Mouse (Mus musculus): ENCODE measurements around the gene Glb1. TPM values are rescaled to one million over a fixed set of nuclear protein-coding genes. Genes with fewer than 3 reads are reported as not detected.

Glb1 gene
- total RNA-seq, 1 experiment from 2014 or later = 29.5 TPM

DNA sequence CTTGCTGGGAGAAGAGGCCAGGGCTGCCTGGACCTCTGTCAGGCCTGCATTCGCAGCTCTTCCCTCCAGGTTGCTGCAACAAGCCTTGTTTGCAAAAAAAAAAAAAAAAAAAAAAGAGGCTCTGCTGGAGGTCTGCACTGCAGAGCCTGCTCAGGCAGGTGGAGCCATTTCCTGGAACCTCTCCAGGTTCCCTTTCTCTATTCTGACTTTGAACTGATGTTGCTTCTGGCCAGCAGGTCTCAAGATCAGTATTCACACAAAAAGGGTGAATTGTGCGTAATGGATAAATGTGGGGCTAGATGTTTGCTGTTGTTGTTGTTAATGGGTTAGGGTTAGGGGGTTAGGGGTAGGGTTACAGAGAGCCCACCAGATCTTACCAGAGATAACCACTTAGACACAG lies 34.8 kb downstream of the Glb1 start:
- ATAC-seq (replicated peaks; ENCODE audit: low read depth, poor library complexity, severe bottlenecking) = no peak

DNA sequence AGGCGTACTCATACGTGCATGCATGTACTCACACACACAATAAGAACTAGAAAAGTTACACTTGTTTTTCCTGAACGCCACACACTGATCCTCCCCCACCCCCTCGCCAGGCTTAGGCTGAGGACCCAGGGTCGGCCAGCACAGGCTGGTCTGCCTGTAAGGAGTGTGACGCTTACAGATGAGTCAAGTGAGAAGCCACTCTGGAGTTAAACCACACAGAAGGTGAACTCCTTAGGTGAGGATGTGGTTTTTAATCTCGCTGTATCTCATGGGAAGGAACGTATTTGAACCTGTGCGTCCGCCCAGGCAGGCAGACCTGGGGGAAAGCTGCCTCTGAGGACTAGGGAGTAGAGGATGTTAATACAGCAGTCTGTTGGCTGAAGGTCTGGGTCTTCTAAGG lies 39.7 kb downstream of the Glb1 start:
- ATAC-seq (replicated peaks; ENCODE audit: low read depth, poor library complexity, severe bottlenecking) = no peak

DNA sequence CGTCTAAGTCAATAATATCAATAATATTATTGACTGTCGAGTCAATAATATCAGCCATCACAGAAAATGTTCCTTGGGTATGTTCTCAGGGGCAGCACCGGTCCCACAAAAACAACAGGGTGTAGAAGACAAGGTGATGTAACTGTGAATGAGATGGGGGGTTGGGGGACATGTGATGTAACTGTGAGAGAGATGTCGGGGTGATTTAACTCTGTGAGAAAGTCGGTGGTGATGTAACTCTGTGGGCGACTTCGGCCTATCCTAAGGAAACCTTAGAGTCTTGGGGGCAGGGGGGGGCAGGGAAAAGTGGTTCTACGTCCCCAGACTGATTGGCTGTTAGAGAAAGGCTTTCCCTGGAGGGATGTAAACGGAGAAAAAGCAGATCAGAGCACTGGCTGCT lies 41.3 kb downstream of the Glb1 start:
- no peak for ATAC-seq (replicated peaks; ENCODE audit: low read depth, poor library complexity, severe bottlenecking)

DNA sequence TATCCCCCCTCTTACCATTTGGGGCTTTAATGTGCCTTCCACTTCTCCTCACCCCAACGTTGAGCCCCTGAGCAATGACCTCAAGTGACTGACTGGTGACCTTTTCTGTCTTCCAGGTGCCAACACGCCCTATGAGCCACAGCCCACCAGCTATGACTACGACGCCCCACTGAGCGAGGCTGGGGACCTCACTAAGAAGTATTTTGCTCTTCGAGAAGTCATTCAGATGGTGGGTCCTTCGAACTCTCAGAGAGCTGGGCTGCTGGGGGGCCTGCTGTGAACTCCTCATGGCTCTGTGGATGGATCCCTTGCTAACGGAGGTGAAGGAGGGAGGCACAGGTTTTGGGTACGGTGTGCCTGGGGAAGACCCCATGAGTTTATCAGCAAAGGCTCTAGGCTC lies 42.0 kb downstream of the Glb1 start:
- ATAC-seq (replicated peaks; ENCODE audit: low read depth, poor library complexity, severe bottlenecking) = no peak

DNA sequence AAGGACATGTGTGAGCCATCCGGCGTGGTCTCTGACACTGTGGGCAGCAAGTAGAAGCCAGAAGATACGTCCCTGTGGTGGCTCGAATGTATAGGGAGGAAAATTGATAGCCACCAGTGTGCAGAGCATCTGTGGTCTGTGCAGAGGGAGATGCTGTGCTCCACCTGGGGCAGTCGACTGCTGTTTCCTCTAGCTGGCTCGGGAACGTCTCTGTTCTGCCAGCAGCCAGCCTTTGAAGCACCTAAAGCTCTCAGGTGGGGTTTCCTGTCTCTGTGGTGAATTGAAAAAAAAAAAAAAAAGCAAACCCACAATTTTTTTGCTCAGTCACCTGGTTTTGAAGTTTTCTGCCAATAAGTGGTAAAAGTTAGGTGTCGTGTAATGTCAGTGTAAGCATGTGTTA lies 42.5 kb downstream of the Glb1 start:
- no peak for ATAC-seq (replicated peaks; ENCODE audit: low read depth, poor library complexity, severe bottlenecking)

DNA sequence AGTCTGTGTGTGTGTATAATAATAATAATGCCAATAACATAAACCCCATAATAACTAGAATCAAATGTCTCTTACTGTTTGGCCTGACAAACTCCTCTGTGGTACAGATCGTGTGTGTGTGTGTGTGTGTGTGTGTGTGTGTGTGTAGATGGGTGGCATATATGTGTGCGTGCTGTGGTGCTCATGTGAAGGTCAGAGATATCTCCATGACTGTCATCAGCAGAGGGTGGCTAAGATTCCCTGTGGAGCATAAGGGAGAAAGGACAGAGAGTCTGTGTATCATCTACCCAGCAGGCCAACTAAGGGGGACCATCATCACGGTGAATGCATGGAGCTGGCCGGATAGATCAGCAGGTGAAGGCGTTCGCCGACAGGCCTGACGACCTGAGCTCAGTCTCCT lies 46.0 kb downstream of the Glb1 start:
- ATAC-seq (replicated peaks; ENCODE audit: low read depth, poor library complexity, severe bottlenecking) = no peak

DNA sequence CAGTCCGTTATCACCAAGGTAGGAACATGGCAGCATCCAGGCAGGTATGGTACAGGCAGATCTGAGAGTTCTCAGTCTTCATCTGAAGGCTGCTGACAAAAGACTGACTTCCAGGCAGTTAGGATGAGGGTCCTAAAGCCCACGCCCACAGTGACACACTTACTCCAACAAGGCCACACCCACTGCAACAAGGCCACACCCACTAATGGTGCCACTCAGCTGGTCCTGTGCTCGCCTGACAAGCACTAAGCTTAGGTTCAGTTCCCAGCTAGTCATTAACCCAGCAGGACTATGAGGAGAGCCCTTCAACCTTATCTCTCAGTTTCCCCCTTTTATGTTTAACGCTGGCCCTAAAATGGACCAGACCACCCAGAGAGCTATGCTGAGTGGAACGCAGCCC lies 47.8 kb downstream of the Glb1 start:
- no peak for ATAC-seq (replicated peaks; ENCODE audit: low read depth, poor library complexity, severe bottlenecking)

DNA sequence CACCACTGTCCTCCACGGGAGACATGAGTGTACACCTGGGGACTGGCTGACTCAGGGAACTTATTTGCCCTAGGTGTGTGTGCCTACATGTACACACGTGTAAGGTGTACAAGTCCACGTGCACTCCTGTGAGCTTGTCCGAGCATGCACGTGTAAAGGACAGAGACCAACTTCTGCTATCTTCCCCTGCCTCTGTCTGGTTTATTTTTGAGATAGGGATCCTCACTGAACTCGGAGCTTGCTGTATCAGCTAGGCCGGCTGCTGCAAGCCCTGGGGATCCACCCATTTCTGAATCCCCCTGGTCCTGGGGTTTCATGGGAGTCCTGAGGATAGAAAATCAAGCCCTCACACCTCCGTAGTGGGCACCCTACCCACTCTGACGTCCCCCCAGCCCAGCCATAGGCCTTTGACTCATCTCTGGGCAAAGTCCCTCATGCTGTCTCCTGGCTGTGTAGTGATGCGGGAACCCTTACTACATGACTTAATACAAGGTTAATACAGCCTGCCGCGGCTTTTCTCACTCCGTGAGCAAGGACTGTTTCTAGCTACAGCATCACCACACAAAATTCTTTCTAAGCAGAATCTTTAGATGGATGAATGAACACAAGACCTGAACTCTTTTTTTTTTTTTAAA lies 48.4 kb downstream of the Glb1 start:
- ATAC-seq (replicated peaks; ENCODE audit: low read depth, poor library complexity, severe bottlenecking) = no peak

DNA sequence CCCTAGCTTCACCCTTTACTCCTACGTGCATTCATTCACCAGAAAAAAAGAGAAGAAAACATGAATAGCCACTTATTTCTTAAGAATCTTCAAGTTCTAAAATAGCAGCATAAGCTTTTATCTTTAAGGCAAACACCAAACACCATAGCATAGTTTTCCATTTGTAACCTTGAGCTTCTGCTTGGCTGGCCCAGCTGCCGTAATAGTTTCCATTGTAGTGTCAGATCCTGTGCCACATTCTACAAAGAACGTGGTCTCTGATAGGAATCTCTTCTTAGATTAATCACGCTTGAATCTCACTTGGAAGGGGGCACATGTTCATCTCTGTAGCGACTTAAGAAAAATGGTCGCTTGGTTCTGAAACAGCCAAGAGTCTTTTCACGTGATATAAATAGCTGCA lies 50.7 kb downstream of the Glb1 start:
- no peak for ATAC-seq (replicated peaks; ENCODE audit: low read depth, poor library complexity, severe bottlenecking)

DNA sequence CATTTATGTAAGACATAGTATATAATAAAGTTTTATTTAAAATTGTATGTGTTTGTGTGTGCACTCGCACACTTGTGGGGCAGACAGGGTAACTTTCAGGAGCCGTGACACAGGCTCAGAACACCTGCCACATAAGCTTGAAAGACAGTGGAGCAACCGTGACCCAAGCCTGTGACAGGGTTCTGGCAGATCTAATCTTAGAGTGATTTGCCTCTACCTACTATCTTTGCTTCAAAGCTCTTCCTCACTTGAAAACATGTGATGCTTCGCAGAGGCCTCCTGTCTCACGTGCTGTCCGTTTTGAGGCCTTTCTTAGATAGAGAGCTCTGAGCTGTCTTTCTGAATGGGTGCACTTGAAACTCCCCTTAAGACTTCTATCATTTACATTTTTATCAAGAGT lies 51.5 kb downstream of the Glb1 start:
- ATAC-seq (replicated peaks; ENCODE audit: low read depth, poor library complexity, severe bottlenecking) = no peak

DNA sequence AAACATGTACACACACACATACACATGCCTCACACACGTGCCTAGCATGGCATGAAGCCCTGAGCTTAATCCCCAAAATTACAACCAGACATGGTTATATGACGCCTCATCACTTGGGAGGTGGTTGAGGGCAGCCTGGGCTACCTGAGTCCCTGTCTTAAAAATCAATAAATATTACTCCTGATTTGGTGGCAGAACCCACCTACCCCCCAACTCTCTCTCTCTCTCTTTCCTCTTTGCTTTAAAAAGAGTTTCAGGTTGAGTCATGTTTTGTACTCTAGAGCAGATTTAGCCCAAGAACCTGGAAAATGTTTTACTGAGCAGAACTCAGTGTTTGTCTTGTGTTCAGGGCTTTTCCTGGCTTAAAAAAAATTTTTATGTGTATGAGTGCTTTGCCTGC lies 54.5 kb downstream of the Glb1 start:
- no peak for ATAC-seq (replicated peaks; ENCODE audit: low read depth, poor library complexity, severe bottlenecking)

DNA sequence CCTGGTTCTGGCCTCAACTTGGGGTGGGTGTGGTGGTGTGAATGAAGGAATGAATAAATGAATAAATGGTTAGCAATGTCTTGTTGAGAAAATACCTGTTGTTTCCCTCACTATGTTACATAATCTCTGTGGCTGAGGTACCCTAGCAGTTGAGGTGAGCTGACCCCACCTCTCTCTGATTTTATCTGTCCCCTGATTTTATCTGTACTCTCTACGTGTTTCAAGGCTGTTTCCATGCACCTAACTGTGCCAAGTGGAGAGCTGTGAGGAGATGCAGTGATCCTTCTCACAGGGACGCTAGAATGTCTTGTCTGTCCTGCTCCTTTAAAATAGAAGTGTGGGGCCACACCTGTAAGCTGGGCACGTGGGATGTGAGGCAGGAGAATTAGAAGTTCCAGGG lies 57.6 kb downstream of the Glb1 start:
- ATAC-seq (replicated peaks; ENCODE audit: low read depth, poor library complexity, severe bottlenecking) = no peak

DNA sequence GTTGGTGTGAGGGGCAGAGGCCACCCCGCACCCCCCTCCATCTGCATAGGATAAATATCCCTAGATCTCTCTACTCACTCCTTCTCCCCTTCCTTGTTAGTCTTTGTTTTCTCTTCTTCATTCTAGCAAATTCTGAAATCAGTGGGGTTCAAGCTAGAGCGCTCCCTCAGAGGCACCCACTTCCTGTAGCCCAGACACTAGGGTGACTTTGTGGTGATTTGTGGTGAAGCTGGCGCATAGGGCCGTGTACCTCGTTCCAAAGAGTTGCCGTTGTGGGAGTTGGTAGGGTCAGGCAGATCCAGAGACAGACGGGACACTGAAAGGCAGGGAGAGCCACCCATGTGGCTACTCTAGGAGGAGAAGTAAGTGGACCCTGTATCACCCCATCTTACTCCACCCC lies 61.7 kb downstream of the Glb1 start:
- no peak for ATAC-seq (replicated peaks; ENCODE audit: low read depth, poor library complexity, severe bottlenecking)

DNA sequence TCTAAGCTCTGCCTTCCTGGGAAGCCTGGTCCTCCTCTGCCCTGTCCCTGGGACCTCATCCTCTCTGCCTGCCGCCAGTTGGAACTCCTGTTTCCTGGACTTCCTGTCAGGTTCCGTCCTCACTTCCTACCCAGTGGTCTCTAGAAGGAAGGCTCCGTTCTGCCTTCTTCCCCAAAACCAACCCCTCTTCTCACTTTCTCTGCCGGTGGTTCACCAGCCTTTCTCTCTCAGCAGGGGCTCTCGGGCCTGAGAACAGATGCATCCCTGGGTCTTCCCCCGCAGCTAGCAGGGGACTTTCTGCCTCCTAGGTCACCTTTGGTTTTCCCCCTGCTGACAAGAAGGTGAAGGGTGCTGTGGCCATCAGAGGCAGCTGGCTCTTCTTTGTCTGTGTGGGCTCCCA lies 64.6 kb downstream of the Glb1 start:
- no peak for ATAC-seq (replicated peaks; ENCODE audit: low read depth, poor library complexity, severe bottlenecking)

DNA sequence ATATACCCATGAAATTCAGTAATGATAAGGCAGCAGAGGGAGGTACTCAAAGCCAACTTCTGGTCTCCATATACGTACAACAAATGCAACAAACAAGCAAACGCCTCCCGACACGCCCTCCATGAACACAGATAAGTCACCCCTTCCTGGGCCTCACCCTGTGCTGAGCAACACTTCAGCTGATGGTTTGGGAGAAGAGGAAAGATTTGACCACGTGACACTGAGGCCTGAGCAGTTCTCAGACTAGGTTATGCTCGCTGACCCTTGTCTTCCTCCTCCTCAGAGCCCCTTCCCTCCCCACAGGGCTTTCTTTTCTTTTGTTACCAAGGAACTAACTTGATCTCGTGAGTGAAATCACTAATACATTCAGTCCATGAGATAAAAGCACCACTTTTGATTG lies 66.0 kb downstream of the Glb1 start:
- no peak for ATAC-seq (replicated peaks; ENCODE audit: low read depth, poor library complexity, severe bottlenecking)

DNA sequence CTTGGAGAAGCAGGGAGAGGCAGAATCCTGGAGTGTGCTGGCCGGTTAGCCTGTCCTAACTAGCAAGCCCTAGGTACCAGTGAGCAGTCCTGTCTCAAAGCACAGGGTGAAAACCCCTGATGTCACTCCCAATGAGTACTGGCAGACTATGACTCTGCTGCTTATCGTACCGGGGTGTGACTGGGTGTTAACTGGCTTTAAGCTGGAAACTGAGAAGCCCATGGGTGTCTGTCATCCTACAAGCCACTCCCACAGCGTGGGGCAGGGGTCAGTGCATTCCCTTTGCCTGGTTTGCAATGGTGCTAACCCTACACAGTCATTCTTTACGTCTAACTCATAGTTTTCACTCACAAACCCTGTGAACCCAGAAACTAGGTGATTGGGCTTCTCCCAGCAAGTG lies 67.3 kb downstream of the Glb1 start:
- ATAC-seq (replicated peaks; ENCODE audit: low read depth, poor library complexity, severe bottlenecking) = no peak

DNA sequence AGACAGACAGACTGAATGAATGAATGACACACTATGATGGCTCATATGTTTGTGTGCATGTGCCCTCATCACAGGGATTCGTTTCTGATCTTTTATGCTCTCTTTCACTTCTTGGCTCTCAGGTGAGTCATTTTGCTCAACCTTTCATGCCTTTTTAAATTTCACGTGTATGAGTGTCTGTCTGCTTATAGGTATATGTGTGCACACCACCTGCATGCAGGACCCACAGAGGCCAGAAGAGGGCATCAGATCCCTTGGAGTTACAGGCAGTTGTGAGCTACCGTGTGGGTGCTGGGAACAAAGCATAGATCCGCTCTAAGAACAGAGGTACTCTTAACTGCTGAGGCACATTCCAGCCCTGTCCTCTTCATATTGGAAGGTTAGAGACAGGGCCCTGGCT lies 67.8 kb downstream of the Glb1 start:
- no peak for ATAC-seq (replicated peaks; ENCODE audit: low read depth, poor library complexity, severe bottlenecking)

DNA sequence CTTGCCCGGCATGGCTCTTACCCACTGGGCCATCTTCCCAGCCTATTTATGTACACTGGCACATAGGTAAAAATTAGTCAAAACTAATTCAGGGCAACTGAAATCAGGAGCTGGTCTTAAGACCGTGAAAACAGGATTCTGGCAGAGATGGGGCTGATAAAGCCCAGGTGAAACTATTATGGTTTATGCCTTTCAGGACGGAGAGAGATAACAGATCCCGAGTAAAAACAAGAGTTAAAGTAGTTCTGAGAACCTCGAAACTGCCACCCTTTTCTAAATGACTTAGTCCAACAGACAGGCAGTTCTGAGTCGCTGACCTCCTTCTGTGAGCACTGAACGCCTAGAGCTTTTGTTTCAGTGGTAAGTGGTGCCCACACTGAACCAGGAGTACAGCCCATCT lies 71.0 kb downstream of the Glb1 start:
- ATAC-seq (replicated peaks; ENCODE audit: low read depth, poor library complexity, severe bottlenecking) = no peak

DNA sequence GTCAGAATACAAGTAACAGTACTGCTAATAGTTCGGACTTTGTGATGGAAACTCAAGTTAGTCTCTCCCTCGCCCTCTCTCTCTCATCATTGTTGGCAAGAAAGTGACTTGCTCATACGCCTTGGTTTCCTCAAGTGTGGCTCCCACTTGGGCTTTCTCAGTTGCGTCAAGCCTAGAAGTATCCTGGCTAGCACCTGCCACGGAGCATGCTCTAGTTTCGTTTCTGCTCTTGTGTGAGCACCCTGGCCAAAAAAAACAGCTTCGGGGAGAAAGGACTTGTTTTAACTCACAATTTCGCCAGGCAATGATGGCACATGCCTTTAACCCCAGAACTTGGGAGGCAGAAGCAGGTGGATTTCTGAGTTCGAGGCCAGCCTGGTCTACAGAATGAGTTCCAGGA lies 76.1 kb downstream of the Glb1 start:
- no peak for ATAC-seq (replicated peaks; ENCODE audit: low read depth, poor library complexity, severe bottlenecking)

DNA sequence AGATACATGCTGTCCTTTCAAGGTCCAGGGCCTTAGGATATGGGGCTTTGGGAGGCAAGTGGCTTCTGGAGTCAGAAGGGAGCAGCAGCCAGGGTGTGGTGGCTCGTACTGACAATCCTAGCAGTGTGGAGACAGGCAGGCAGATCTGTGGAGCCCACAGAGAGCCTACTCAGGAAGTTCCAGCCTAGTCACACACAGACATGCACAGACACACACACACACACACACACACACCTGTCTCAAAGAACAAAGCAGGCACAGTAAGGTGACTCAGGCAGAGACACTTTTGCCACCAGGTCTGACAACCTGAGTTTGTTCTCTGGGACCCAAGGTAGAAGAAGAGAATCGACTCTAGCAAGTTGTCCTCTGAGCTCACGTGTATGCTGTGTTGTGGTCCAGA lies 80.1 kb downstream of the Glb1 start:
- ATAC-seq (replicated peaks; ENCODE audit: low read depth, poor library complexity, severe bottlenecking) = no peak

DNA sequence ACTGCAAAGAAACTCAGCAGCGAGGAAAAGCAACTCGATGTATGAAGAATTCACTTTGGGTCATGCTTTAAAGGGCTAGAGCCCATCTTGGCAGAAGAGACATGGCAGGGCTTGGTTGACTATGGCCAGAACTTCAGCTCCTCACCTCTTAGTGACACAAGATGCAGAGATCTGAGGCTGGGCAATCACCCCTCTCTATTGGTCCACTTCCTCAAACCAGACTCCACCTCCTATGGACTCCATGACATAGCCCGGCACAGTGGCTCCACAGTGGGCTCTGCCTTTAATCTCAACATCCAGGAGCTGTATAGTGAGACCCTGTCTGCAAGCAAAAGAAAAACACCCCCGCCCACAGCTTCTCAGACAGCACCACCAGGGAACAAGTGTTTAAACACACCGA lies 83.9 kb downstream of the Glb1 start:
- ATAC-seq (replicated peaks; ENCODE audit: low read depth, poor library complexity, severe bottlenecking) = no peak

DNA sequence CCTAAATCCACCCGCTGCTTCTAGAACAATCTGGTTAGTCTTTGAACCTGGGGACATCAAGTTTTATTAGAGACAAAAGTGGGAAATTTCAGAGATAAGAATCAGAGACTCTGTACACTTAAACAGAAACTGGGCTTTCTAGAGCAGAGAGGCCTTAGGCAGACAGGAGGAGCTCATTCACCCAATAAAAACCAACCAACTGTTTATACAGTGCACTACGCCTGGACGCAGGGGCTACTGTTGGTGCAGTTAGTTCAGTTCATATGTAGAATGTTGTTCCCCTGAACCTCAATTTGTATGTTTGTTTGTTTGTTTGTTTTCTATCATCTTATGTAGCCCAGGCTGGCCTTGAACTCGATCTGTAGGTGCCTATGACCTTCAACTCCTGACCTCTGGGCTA lies 85.9 kb downstream of the Glb1 start:
- ATAC-seq (replicated peaks; ENCODE audit: low read depth, poor library complexity, severe bottlenecking) = no peak
